Mouse (Mus musculus) embryonic facial prominence, embryonic 11.5 days (tissue): ENCODE results near the gene Pla1a. TPM values are rescaled to one million over a fixed set of nuclear protein-coding genes. Genes with fewer than 3 reads are reported as not detected.
A peak's percentile ranks its signal among the peaks of the same experiment; 100 is the strongest.

ENCODE experiments used
- ATAC-seq: fragments of 200-750 bp; cut with Nextera tagmentation; replicated peaks from 2 replicates; pipeline ENCODE4 v1.8.0; 2017; ENCODE audit warnings: low read depth; ENCODE audit not compliant: insufficient number of reproducible peaks, low FRiP score, low TSS enrichment
- DNase-seq: peaks from one replicate; pipeline ENCODE4 v3.0.0-alpha.2; 2015; ENCODE audit warnings: low spot score
- H3K27ac ChIP-seq: fragments of 300-500 bp; sonication (generic); replicated peaks from 2 replicates; pipeline ENCODE4 v1.5.1; 2014; ENCODE audit warnings: mild to moderate bottlenecking, low read depth, low read length, control low read depth
- H3K27me3 ChIP-seq: fragments of 300-500 bp; sonication (generic); 2 replicates; pipeline ENCODE4 v1.6.1; 2014; ENCODE audit warnings: mild to moderate bottlenecking, low read length, moderate library complexity, mixed read lengths; ENCODE audit not compliant: control insufficient read depth, insufficient read depth
- H3K36me3 ChIP-seq: fragments of 300-500 bp; sonication (generic); replicated peaks from 2 replicates; pipeline ENCODE4 v1.6.1; 2014; ENCODE audit warnings: low read depth, mild to moderate bottlenecking, low read length, moderate library complexity, mixed read lengths; ENCODE audit not compliant: control insufficient read depth, insufficient read depth
- H3K4me1 ChIP-seq: fragments of 300-500 bp; sonication (generic); 2 replicates; pipeline ENCODE4 v1.6.1; 2014; ENCODE audit warnings: low read length, mixed read lengths; ENCODE audit not compliant: control insufficient read depth, insufficient read depth
- H3K4me2 ChIP-seq: fragments of 300-500 bp; sonication (generic); 2 replicates; pipeline ENCODE4 v1.6.1; 2014; ENCODE audit warnings: low read depth, mild to moderate bottlenecking, control low read depth, low read length, moderate library complexity
- H3K4me3 ChIP-seq: fragments of 300-500 bp; sonication (generic); 2 replicates; pipeline ENCODE4 v1.5.1; 2014; ENCODE audit warnings: low read depth, low read length, control low read depth
- H3K9ac ChIP-seq: fragments of 300-500 bp; sonication (generic); replicated peaks from 2 replicates; pipeline ENCODE4 v1.6.1; 2014; ENCODE audit warnings: mild to moderate bottlenecking, control low read depth, low read length
- H3K9me3 ChIP-seq: fragments of 300-500 bp; sonication (generic); replicated peaks from 2 replicates; pipeline ENCODE4 v1.6.1; 2016; ENCODE audit warnings: mild to moderate bottlenecking, low read length, inconsistent platforms, mixed read lengths; ENCODE audit not compliant: control insufficient read depth
- WGBS: fragments of 180-500 bp; shearing (Covaris S2); extraction: QIAGEN DNeasy Blood & Tissue Kit; methylation state at CpG from one replicate; pipeline ENCODE4 v1.1.7; 2014; 5-methylcytosine and 5-hydroxymethylcytosine counted together
- polyA plus RNA-seq: library from polyadenylated mRNA; unstranded; fragments of >200 nt; fragmentation: Nextera tagmentation; extraction: Ambion mirVana; gene quantifications from 2 replicates; pipeline ENCODE4 v1.2.1, GENCODE M21; 2014

The Pla1a gene
- polyA plus RNA-seq, 1 experiment from 2014 or later = not detected

- 76% methylated on average over 6 of the region's 6 CpGs for WGBS
- no peak overlapping the region for H3K4me3 ChIP-seq
- no peaks in the 10 kb centered on the region for H3K4me1 ChIP-seq
- no peak overlapping the region for H3K4me2 ChIP-seq
- DNase-seq = no peak
- no peaks in the 10 kb centered on the region for H3K9me3 ChIP-seq
- H3K27me3 ChIP-seq = no peaks in the 10 kb centered on the region
- no peak overlapping the region for H3K27ac ChIP-seq
- ATAC-seq = no peak
- no peaks in the 10 kb centered on the region for H3K36me3 ChIP-seq
- H3K9ac ChIP-seq = no peak overlapping the region
These were observed 44.2 kb downstream of the Pla1a start for GRCm38 (mm10) chr16:38388757-38389156.

DNA sequence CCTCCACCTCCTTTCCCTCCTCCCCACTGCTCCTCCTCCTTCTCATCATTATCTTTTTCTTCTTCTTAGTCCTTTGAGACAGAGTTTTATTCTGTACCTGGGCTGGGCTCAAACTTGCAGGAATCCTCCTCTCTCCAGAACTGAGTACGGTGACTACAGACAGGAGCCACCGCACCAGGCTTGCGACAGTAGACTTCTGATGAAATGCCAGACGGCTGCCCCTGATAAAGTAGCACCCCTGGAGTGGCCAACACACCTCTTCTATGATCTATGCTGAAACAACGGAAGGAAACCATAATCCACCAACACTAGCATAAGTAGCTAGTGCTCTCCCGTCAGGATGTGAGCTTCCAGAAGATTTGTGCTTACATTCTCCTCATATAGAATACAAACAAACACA is 45.6 kb downstream of the Pla1a start:
- no peaks in the 10 kb centered on the region for H3K36me3 ChIP-seq
- H3K9me3 ChIP-seq = no peaks in the 10 kb centered on the region
- DNase-seq (no peak), ATAC-seq (no peak)
- no peak overlapping the region for H3K9ac ChIP-seq
- 89% methylated on average over 6 of the region's 6 CpGs for WGBS
- no peak overlapping the region for H3K4me3 ChIP-seq
- no peaks in the 10 kb centered on the region for H3K27me3 ChIP-seq
- H3K4me1 ChIP-seq = no peaks in the 10 kb centered on the region
- no peak overlapping the region for H3K4me2 ChIP-seq
- H3K27ac ChIP-seq = no peak overlapping the region

GRCm38 (mm10) chr16:38385700-38386099 is 47.2 kb downstream of the Pla1a start:
- H3K4me1 ChIP-seq = no peaks in the 10 kb centered on the region
- H3K4me2 ChIP-seq = no peak overlapping the region
- whole genome bisulfite sequencing = 90% methylated on average over 4 of the region's 4 CpGs
- no peak overlapping the region for H3K9ac ChIP-seq
- no peaks in the 10 kb centered on the region for H3K9me3 ChIP-seq
- no peak overlapping the region for H3K27ac ChIP-seq
- DNase-seq (no peak), ATAC-seq (no peak)
- no peaks in the 10 kb centered on the region for H3K27me3 ChIP-seq
- H3K4me3 ChIP-seq = no peak overlapping the region
- no peaks in the 10 kb centered on the region for H3K36me3 ChIP-seq

DNA sequence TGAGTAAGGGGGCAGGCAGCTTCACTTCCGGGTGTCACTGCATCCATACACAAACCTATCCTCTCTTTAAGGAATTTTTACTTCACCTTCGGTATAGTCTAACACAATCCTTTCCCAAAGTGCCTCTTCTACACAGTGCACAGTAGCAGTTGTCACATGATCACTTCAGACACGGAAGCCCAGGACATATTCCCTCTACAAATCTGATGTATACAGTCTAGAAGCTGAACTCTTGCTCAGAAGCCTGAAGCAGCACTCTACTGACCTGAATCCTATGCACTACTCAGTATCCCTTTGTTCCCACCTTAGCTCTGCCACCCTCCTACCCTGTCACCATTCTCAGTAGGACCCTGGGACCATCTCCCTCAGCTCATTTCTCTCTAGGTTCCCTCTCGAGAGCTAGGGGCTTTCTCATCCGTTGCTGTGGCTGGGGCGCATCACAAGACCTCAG is 47.7 kb downstream of the Pla1a start:
- no peak for ATAC-seq
- Histone ChIP-seq H3K4me1 (no peaks in the 10 kb centered on the region), H3K9me3 (no peaks in the 10 kb centered on the region), H3K4me2 (no peak overlapping the region), H3K27ac (no peak overlapping the region), H3K36me3 (no peaks in the 10 kb centered on the region), H3K9ac (no peak overlapping the region), H3K27me3 (no peaks in the 10 kb centered on the region), H3K4me3 (no peak overlapping the region)
- 86% methylated on average over 6 of the region's 6 CpGs for WGBS
- DNase-seq = no peak

- DNase-seq (no peak), ATAC-seq (no peak)
- Histone ChIP-seq H3K36me3 (no peaks in the 10 kb centered on the region), H3K9ac (no peak overlapping the region), H3K27ac (no peak overlapping the region), H3K9me3 (no peaks in the 10 kb centered on the region), H3K4me1 (no peaks in the 10 kb centered on the region), H3K27me3 (no peaks in the 10 kb centered on the region), H3K4me3 (no peak overlapping the region), H3K4me2 (no peak overlapping the region)
- whole genome bisulfite sequencing = 81% methylated on average over 2 of the region's 2 CpGs
These were observed 49.3 kb downstream of the Pla1a start for GRCm38 (mm10) chr16:38383683-38384082.

DNA sequence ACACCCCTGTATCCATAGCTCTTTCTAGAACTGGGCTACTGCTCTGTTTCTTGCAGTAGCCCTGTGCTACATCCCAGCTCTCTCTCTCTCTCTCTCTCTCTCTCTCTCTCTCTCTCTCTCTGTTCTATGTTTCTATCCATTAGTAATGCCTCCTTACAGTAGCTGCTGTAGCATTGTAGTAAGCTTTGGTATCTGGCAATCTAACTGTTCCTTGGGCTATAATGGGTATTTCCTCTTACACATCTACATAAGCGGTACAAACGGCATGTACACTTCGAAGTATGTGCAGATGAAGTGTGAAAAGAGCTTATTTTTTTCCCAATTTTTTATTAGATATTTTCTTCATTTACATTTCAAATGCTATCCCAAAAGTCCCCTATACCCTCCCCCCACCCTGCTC is 53.0 kb downstream of the Pla1a start:
- 89% methylated on average over 3 of the region's 3 CpGs for WGBS
- Histone ChIP-seq H3K9ac (no peak overlapping the region), H3K27ac (no peak overlapping the region), H3K36me3 (no peaks in the 10 kb centered on the region), H3K9me3 (no peaks in the 10 kb centered on the region), H3K4me1 (no peaks in the 10 kb centered on the region; the same call in 1 of the 2 replicates), H3K4me2 (no peak overlapping the region), H3K4me3 (no peak overlapping the region), H3K27me3 (no peaks in the 10 kb centered on the region)
- DNase-seq = no peak
- ATAC-seq = no peak

GRCm38 (mm10) chr16:38379493-38379892 is 53.5 kb downstream of the Pla1a start:
- Histone ChIP-seq H3K4me1 (no peaks in the 10 kb centered on the region; the same call in 1 of the 2 replicates), H3K4me2 (no peak overlapping the region), H3K4me3 (no peak overlapping the region), H3K27me3 (no peaks in the 10 kb centered on the region), H3K9me3 (no peaks in the 10 kb centered on the region), H3K36me3 (no peaks in the 10 kb centered on the region), H3K9ac (no peak overlapping the region), H3K27ac (no peak overlapping the region)
- DNase-seq (no peak), ATAC-seq (no peak)
- WGBS = 58% methylated on average over 3 of the region's 3 CpGs

GRCm38 (mm10) chr16:38379088-38379487 is 53.9 kb downstream of the Pla1a start:
- no peak for ATAC-seq
- peak; percentile 46 for DNase-seq
- no peak overlapping the region for H3K4me2 ChIP-seq
- no peaks in the 10 kb centered on the region for H3K27me3 ChIP-seq
- no peaks in the 10 kb centered on the region for H3K9me3 ChIP-seq
- H3K4me1 ChIP-seq = no peaks in the 10 kb centered on the region; the same call in 1 of the 2 replicates
- H3K4me3 ChIP-seq = no peak overlapping the region
- WGBS = 32% methylated on average over 6 of the region's 6 CpGs
- H3K9ac ChIP-seq = no peak overlapping the region
- no peaks in the 10 kb centered on the region for H3K36me3 ChIP-seq
- H3K27ac ChIP-seq = no peak overlapping the region
